Mouse (Mus musculus): ENCODE data around the gene Cd300c2. TPM values are rescaled to one million over a fixed set of nuclear protein-coding genes. Genes with fewer than 3 reads are reported as not detected.
A peak's percentile ranks its signal among the peaks of the same experiment; 100 is the strongest.
"Not testable (repeated sequence)": the region's sequence is repeated elsewhere in the genome, so short reads cannot be mapped to it uniquely, and the experiment has no call there.

Gene Cd300c2
- total RNA-seq (2021) (1 to 10 TPM; 3.5 to 5.5 TPM), polyA plus RNA-seq (2012; rRNA removed) (3.7 and 3.8 TPM in 2 replicates)
- long read RNA-seq, partial matches to known transcripts: 0 of 3 reads
- long read RNA-seq, other reads (novel, unspliced or antisense): 0 of 3 reads

DNA sequence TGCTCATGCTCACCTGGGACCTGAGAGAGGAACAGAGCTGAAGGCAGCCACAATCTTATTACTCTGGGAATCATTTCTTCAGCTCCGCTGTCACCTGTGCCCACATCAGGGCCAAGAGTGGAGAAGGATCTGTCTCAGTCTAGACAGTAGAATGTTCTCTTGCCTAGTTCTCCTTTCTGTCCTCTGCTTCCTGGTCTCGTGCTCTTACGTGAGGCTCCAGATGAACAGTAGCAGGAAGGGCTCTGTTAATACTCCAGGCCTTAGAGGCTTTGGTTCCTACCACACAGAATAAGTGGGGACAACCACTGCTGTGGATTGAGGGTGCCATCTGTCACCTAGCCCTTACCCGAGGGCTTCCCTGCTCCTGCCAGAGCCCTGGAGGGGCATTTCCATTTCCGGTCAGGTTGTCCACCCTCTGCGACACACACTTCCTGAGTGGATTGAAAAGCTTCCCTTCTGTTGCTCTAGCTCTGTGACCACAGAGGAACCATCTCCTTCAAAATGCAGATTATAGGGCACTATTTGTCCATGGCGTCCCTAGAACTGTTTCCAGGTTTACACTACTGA lies at the start of gene Cd300c2:
Gene Cd300c2, minus strand, starts transcription at position 407 of the 567 bp plus-strand sequence.
- no peak for DNase-seq

DNA sequence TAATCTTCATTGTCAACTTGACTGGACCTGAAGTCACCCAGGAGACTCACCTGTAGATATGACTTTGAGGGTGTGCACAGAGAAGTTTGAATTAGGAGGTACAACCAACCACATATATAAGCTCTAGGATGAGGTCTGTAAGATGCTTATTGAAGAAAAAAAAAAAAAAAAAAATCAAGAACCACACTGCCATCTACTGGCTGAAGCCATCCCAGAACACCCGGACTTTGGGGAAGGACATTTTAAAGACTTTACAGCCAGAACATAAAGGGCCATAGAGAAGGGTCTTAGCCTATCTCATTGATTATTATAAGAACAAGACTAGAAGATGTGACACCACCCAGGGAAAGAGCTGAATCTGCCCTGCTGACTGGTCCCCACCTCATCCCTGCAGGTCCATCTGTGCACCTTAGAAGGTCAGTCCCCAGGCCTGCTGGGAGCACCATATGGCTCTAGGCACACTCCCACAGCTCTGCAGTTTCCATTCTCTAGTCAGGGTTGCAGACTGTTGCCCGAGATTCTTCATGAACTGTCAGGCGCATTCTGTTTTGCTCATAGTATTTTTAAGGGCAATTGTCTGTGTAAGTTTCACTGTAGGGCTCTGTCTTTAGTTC lies 47.7 kb upstream of the Cd300c2 start:
- DNase-seq: no peak

DNA sequence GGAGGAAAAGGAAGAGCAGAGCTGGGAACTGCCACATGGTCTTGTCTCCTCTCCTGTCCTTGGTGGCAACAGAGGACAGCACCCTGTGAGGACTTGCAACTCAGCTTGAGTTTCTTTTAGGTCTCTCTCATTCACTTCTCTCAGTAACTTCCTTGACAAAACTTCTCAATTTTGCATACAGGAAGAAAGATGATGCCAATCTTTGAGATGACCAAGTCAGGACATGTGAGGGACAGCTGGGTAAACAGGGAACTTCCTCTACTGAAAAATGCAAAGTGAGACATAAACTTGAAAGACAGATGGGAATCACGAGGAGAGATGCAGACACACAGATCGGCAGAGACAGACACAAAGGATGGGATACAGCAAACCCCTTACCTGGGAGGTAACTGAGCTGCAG lies 46.6 kb upstream of the Cd300c2 start, which contains the start of gene Cd300ld3:
Gene Cd300ld3, minus strand, starts transcription at position 151 of the 400 bp plus-strand sequence.
- DNase-seq: no peak

DNA sequence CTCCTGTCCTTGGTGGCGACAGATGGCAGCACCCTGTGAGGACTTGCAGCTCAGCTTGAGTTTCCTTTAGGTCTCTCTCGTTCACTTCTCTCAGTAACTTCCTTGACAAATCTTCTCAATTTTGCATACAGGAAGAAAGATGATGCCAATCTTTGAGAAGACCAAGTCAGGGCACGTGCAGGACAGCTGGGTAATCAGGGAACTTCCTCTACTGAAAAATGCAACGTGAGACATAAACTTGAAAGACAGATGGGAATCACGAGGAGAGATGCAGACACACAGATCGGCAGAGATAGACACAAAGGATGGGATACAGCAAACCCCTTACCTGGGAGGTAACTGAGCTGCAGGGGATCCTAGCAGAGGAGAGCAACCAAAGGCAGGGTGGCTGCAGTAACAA lies 36.0 kb upstream of the Cd300c2 start, which contains the start of gene Cd300ld5:
Gene Cd300ld5, minus strand, starts transcription at position 101 of the 400 bp plus-strand sequence.
- not testable (repeated sequence) for DNase-seq

DNA sequence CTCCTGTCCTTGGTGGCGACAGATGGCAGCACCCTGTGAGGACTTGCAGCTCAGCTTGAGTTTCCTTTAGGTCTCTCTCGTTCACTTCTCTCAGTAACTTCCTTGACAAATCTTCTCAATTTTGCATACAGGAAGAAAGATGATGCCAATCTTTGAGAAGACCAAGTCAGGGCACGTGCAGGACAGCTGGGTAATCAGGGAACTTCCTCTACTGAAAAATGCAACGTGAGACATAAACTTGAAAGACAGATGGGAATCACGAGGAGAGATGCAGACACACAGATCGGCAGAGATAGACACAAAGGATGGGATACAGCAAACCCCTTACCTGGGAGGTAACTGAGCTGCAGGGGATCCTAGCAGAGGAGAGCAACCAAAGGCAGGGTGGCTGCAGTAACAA lies 25.2 kb upstream of the Cd300c2 start, which contains the start of gene Cd300ld4:
Gene Cd300ld4, minus strand, starts transcription at position 101 of the 400 bp plus-strand sequence.
- DNase-seq: not testable (repeated sequence)

DNA sequence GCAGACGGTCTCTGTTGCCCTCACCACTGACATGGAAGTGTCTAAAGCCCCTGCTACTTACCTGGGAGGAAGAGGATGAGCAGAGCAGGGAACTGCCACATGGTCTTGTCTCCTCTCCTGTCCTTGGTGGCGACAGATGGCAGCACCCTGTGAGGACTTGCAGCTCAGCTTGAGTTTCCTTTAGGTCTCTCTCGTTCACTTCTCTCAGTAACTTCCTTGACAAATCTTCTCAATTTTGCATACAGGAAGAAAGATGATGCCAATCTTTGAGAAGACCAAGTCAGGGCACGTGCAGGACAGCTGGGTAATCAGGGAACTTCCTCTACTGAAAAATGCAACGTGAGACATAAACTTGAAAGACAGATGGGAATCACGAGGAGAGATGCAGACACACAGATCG lies 14.4 kb upstream of the Cd300c2 start, which contains the start of gene Cd300ld2:
Gene Cd300ld2, minus strand, starts transcription at position 101 of the 400 bp plus-strand sequence.
- not testable (repeated sequence) for DNase-seq

DNA sequence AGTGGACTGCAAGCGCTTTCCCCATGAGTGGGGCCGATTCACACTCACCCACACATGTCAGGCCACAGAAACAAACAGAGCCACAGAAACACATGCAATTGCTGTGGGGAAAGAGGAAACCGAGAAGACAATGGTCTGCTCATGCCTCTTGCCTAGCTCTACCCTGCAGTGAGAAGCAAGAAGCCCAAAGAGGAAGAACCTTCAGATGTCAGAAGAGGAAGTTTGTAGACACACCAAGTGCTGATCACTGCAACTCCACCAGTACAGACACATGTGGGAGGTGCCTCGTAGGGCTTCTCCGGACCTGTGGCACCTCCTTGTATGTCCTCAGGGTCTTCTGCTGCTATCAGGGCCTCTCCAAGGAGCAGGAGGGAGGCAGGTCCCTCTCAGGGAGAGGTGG lies 2.4 kb upstream of the Cd300c2 start:
- DNase-seq: no peak

DNA sequence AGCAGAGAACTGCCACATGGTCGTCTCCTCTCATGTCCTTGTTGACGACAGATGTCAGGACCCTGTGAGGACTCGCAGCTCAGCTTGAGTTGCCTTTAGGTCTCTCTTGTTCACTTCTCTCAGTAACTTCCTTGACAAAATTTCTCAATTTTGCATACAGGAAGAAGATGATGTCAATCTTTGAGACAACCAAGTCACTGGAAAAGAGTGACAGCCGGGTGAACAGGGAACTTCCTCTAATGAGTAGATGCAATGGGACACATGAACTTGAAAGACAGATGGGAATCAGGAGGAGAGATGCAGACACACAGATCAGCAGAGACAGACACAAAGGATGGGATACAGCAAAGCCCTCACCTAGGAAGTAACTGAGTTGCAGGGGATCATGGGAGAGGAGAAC lies 11.9 kb downstream of the Cd300c2 start, which contains the start of gene Cd300ld:
Gene Cd300ld, minus strand, starts transcription at position 130 of the 400 bp plus-strand sequence.
- no peak for DNase-seq

DNA sequence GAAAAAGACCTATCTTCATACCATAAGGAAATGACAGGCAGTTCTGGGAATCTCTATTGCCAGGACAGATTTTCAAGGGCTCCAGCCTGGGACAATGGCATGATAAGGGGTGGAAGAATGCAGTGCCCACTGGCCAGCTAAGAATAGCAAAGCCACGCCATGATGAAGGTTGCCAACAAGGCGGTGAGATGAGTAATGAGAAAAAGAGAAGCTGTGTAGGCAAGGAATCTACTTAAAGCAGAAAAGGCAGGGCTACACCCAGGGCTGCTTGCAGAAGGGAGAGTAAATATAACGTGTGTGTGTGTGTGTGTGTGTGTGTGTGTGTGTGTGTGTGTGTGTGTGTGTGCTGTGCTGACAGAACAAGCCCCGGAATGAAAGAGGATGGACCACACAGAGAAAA lies 19.8 kb downstream of the Cd300c2 start:
- no peak for DNase-seq

DNA sequence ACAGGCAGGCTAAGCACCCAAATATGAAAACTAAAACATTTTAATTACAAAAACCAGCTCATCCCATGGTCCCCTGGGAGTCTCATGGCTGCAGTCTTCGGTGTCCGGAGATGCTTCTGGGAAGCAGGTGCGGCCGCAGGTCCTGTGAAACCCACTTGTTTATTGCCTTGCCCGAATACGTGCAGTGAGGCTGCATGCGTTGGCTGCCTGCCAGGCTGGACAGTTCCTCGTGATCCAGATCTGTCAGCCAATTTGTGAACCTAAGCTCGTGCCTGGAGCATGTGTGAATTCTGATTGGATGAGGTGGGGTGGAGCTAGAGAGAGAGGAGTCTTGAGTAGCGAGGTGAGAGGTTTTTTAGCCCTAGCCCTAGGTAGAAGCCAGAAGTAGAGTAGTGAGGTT lies 29.0 kb downstream of the Cd300c2 start:
- no peak for DNase-seq

DNA sequence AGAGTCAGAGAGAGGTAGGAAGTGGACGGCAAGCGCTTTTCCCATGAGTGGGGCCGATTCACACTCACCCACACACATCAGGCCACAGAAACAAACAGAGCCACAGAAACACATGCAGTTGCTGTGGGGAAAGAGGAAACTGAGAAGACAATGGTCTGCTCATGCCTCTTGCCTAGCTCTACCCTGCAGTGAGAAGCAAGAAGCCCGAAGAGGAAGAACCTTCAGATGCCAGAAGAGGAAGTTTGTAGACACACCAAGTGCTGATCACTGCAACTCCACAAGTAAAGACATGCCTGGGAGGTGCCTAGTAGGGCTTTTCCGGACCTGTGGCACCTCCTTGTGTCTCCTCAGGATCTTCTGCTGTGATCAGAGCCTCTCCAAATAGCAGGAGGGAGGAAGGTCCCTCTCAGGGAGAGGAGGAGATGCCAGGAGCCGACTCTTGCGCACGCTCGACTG lies 32.9 kb downstream of the Cd300c2 start, which contains the start of gene Cd300c:
Gene Cd300c, minus strand, starts transcription at position 406 of the 456 bp plus-strand sequence.
- DNase-seq: no peak

DNA sequence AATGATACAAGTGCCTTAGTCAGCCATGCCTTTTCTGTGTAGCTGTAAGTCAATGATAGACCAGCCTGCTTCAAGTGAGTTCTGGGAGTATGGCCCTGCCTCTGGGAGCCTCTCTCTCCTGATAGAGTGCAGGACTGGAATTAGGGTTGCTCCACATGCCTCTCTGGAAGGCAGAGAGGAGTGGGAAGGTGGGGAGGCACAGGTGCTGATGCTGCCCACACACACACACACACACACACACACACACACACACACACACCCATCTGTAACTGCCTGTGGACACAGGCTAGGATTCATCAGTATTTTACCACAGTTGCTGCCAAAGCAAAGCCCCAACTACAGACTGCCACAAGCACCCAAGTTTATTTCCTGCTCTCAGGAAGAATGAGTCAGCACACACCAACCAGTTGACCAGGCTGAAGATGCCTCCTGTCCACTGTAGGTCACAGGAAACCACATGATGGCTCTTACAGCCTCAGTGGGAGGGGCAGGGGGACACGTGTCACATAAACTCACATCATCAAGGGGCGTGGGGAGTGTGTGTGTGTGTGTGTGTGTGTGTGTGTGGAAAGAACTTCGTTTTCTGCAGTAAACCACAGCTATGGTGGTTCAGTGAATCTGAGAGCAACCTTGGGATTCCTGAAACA lies 36.4 kb downstream of the Cd300c2 start:
- peak; percentile 35 for DNase-seq

DNA sequence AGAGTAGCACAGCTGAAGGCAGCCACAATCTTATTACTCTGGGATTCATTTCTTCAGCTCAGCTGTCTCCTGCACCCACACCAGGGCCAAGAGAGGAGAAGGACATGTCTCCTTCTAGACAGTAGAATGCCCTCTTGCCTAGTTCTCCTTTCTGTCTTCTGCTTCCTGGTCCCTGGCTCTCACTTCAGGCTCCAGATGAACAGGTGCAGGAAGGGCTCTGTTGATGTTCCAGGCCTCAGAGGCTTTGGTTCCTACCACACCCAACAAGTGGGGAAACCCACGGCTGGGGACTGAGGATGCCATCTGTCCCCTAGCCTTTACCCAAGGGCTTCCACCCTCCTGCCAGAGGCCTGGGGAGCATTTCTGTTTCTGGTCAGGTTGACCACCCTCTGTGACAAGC lies 41.3 kb downstream of the Cd300c2 start:
- no peak for DNase-seq

Other genes with a start within 250 kb of the Cd300c2 start
- under 1 TPM; 0.48 to 0.66 TPM for gene Kif19a, start 236.5 kb downstream of the Cd300c2 start, total RNA-seq (2021)
- gene Kif19a, start 236.5 kb downstream of the Cd300c2 start, polyA plus RNA-seq (2012; rRNA removed): 0.48 and 1.3 TPM in 2 replicates
- gene Btbd17, start 205.9 kb downstream of the Cd300c2 start, total RNA-seq (2021): not detected
- 0.24 and 0.32 TPM in 2 replicates for gene Btbd17, start 205.9 kb downstream of the Cd300c2 start, polyA plus RNA-seq (2012; rRNA removed)
- not detected for gene Gpr142, start 203.0 kb downstream of the Cd300c2 start, total RNA-seq (2021)
- gene Gpr142, start 203.0 kb downstream of the Cd300c2 start, polyA plus RNA-seq (2012; rRNA removed): not detected in 2 replicates
- gene Gprc5c, start 150.7 kb downstream of the Cd300c2 start, total RNA-seq (2021): 1 to 10 TPM; 4.0 to 7.1 TPM
- 5.2 and 7.6 TPM in 2 replicates for gene Gprc5c, start 150.7 kb downstream of the Cd300c2 start, polyA plus RNA-seq (2012; rRNA removed)
- gene Cd300a, start 111.8 kb downstream of the Cd300c2 start, total RNA-seq (2021): 1 to 10 TPM; 1.5 TPM
- 0.80 and 0.81 TPM in 2 replicates for gene Cd300a, start 111.8 kb downstream of the Cd300c2 start, polyA plus RNA-seq (2012; rRNA removed)
- gene Cd300lb, start 67.5 kb downstream of the Cd300c2 start, total RNA-seq (2021): 1 to 10 TPM in 1 of 2 experiments, under 1 TPM in 1; 0.86 to 1.1 TPM
- 0.42 and 0.46 TPM in 2 replicates for gene Cd300lb, start 67.5 kb downstream of the Cd300c2 start, polyA plus RNA-seq (2012; rRNA removed)
- not detected for gene Cd300c, start 32.7 kb downstream of the Cd300c2 start, total RNA-seq (2021)
- 0.58 TPM in 1 of 2 replicates, not detected in the other for gene Cd300c, start 32.7 kb downstream of the Cd300c2 start, polyA plus RNA-seq (2012; rRNA removed)
- 1 to 10 TPM in 1 of 2 experiments, under 1 TPM in 1; 0.89 to 2.7 TPM for gene Cd300ld, start 12.0 kb downstream of the Cd300c2 start, total RNA-seq (2021)
- gene Cd300ld, start 12.0 kb downstream of the Cd300c2 start, polyA plus RNA-seq (2012; rRNA removed): 0.45 and 0.64 TPM in 2 replicates
- gene Cd300ld2, start 14.3 kb upstream of the Cd300c2 start, total RNA-seq (2021): not detected
- 0.56 TPM in 1 of 2 replicates, not detected in the other for gene Cd300ld2, start 14.3 kb upstream of the Cd300c2 start, polyA plus RNA-seq (2012; rRNA removed)
- not detected for gene Cd300ld4, start 25.1 kb upstream of the Cd300c2 start, total RNA-seq (2021)
- gene Cd300ld4, start 25.1 kb upstream of the Cd300c2 start, polyA plus RNA-seq (2012; rRNA removed): 0.21 TPM in 1 of 2 replicates, not detected in the other
- 1 to 10 TPM; 5.0 to 8.0 TPM for gene Cd300ld5, start 35.9 kb upstream of the Cd300c2 start, total RNA-seq (2021)
- gene Cd300ld5, start 35.9 kb upstream of the Cd300c2 start, polyA plus RNA-seq (2012; rRNA removed): 0.49 and 0.68 TPM in 2 replicates
- gene Cd300ld3, start 46.5 kb upstream of the Cd300c2 start, total RNA-seq (2021): 10 to 100 TPM in 1 of 2 experiments, 1 to 10 TPM in 1; 4.0 to 10.5 TPM
- gene Cd300ld3, start 46.5 kb upstream of the Cd300c2 start, polyA plus RNA-seq (2012; rRNA removed): 10.6 and 11.2 TPM in 2 replicates
- gene Cd300e, start 60.3 kb upstream of the Cd300c2 start, total RNA-seq (2021): under 1 TPM; 0.78 to 0.86 TPM
- 0.04 TPM in 1 of 2 replicates, not detected in the other for gene Cd300e, start 60.3 kb upstream of the Cd300c2 start, polyA plus RNA-seq (2012; rRNA removed)
- under 1 TPM; 0.55 to 0.58 TPM for gene Rab37, start 89.6 kb upstream of the Cd300c2 start, total RNA-seq (2021)
- gene Rab37, start 89.6 kb upstream of the Cd300c2 start, polyA plus RNA-seq (2012; rRNA removed): 0.15 and 0.36 TPM in 2 replicates
- gene Cd300lf, start 132.1 kb upstream of the Cd300c2 start, total RNA-seq (2021): under 1 TPM; 0.55 to 0.90 TPM
- gene Cd300lf, start 132.1 kb upstream of the Cd300c2 start, polyA plus RNA-seq (2012; rRNA removed): 1.00 and 1.3 TPM in 2 replicates
- 10 to 100 TPM; 15.6 to 26.2 TPM for gene Slc9a3r1, start 161.5 kb upstream of the Cd300c2 start, total RNA-seq (2021)
- 14.8 and 15.0 TPM in 2 replicates for gene Slc9a3r1, start 161.5 kb upstream of the Cd300c2 start, polyA plus RNA-seq (2012; rRNA removed)
- gene Tmem104, start 185.6 kb upstream of the Cd300c2 start, total RNA-seq (2021): 10 to 100 TPM; 23.7 to 27.9 TPM
- gene Tmem104, start 185.6 kb upstream of the Cd300c2 start, polyA plus RNA-seq (2012; rRNA removed): 26.5 and 34.7 TPM in 2 replicates
- gene Nat9, start 186.0 kb upstream of the Cd300c2 start, total RNA-seq (2021): 10 to 100 TPM; 20.0 to 29.2 TPM
- gene Nat9, start 186.0 kb upstream of the Cd300c2 start, polyA plus RNA-seq (2012; rRNA removed): 12.0 and 16.2 TPM in 2 replicates